Mouse (Mus musculus): ENCODE results near the gene Unc5a. TPM values are rescaled to one million over a fixed set of nuclear protein-coding genes. Genes with fewer than 3 reads are reported as not detected.

Unc5a gene
- total RNA-seq (2023), result 2.8 TPM

DNA sequence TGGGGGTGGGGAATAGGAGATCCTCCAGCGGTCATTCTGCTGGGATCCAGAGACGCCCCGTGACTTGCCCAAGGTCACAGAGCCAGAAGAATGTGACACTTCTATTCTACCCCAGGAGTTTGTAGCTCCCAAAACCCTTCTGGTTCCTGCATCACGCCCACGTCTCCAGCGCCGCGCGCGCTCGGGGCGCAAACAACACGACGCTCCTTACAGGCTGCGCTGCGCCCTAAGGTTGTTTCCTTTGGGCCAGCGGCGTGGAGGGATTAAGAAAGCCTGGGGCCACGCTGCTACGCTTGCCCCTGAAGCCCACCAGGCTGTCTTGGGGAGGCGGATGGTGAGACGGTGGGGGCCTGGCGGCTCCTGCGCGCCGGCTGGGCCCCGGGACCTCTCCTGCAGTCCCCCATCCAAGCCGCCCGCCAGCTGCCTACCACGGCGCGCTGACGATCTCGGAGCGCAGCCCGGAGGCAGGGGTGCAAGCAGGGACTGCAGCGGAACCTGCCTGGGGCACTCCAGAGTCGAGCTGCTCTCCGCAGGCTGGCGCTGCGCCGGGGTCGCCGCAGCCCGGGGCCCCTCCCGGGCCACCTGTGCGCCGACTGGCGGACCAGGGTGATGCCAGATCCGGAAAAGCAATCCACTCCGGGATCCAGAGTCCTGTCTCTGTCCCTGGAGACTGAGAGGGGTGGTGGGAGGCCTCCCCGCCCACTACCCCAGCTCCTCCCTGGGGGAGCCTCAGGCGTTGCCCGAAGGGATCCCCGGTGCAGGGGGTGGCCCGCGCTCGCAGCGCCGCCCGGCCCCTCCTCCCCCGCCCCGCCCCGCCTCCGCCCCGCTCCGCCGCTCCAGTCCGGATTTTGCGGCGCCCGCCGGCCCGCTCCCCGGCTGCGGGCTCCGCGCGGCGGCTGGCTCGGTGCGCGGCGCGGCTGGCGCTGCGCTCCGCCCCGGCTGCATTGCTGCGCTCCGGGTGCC, at the start of gene Unc5a:
Gene Unc5a, plus strand, starts transcription at position 881 of the 963 bp plus-strand sequence.

DNA sequence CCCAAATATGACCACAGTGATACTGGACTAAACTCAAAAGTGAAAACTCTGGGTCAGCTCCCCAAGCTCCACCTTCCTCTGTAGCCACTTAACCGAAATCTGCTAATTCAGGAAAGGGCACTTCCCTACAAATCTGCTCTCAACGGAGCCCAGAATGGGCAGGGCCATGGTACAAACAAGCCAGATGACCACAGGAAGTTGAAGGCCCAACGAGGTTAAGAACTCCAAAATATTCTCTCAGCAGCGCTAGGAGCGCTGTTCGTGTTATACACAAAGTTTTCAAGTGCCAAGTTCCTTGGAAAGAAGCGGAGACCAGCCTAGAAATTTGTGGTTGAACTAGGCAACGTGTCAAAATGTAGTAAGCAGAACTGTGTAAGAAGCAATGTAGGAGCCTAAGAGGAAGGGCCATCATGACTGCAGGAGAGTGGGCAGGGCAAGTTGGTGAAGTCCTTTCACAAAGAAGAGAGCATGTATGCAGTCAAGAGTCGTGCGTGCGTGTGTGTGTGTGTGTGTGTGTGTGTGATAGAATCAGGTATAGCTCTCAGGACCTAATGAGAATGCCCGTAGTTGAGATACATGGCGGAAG, 72.1 kb downstream of the Unc5a start, which contains the start of gene Hk3:
Gene Hk3, minus strand, starts transcription at position 192 of the 586 bp plus-strand sequence.

Other genes starting within 250 kb of the Unc5a start
- gene Cdhr2, start 247.9 kb upstream of the Unc5a start, total RNA-seq (2023), result not detected
- not detected for gene Gprin1, start 199.5 kb upstream of the Unc5a start, total RNA-seq (2023)
- gene Sncb, start 182.8 kb upstream of the Unc5a start, total RNA-seq (2023), result not detected
- not detected for gene Eif4e1b, start 165.4 kb upstream of the Unc5a start, total RNA-seq (2023)
- 1.5 TPM for gene Tspan17, start 160.0 kb upstream of the Unc5a start, total RNA-seq (2023)
- gene Hk3, start 72.0 kb downstream of the Unc5a start, total RNA-seq (2023), result 3.0 TPM
- gene Uimc1, start 150.9 kb downstream of the Unc5a start, total RNA-seq (2023), result 76.4 TPM
- gene Zfp346, start 155.9 kb downstream of the Unc5a start, total RNA-seq (2023), result 31.3 TPM
- not detected for gene Gm17617, start 184.1 kb downstream of the Unc5a start, total RNA-seq (2023)
- not detected for gene Fgfr4, start 203.2 kb downstream of the Unc5a start, total RNA-seq (2023)

All from CD4-positive naive resting alpha-beta T cell, adult 76 days (primary cell).